Mouse (Mus musculus) MEL (cell line): ENCODE measurements around the gene Ccdc9b. TPM values are rescaled to one million over a fixed set of nuclear protein-coding genes. Genes with fewer than 3 reads are reported as not detected.

Experiments used
- DNase-seq: peaks from one replicate; pipeline ENCODE4 v3.0.0; 2011; ENCODE audit warnings: low read depth, low spot score
- H3K27ac ChIP-seq: 2 replicates; pipeline ENCODE4 v1.5.1; 2012; ENCODE audit warnings: low read depth, mild to moderate bottlenecking, control low read depth, low read length, moderate library complexity; ENCODE audit not compliant: control insufficient read depth
- H3K27me3 ChIP-seq, 2 experiments: fragments of 150-350 bp in 1 of 2; sonication (generic) in 1 of 2; 2 replicates each; pipeline ENCODE4 v1.6.1; 2012; ENCODE audit warnings: low read length in 2 of 2, mild to moderate bottlenecking in 2 of 2, improper control_type of control experiment in 1 of 2, moderate library complexity in 1 of 2; ENCODE audit not compliant: insufficient read depth in 2 of 2, control insufficient read depth in 1 of 2
- H3K36me3 ChIP-seq, 2 experiments: 2 replicates each; pipeline ENCODE4 v1.6.1; 2012 to 2014; ENCODE audit warnings: low read length in 2 of 2, improper control_type of control experiment in 1 of 2, inconsistent platforms in 1 of 2, mild to moderate bottlenecking in 1 of 2; ENCODE audit not compliant: insufficient read depth in 2 of 2, control insufficient read depth in 1 of 2
- H3K4me1 ChIP-seq, 2 experiments: fragments of 150-350 bp in 1 of 2; sonication (generic) in 1 of 2; 2 replicates each; pipeline ENCODE4 v1.6.1; 2012; ENCODE audit warnings: low read length in 2 of 2, improper control_type of control experiment in 1 of 2, mild to moderate bottlenecking in 1 of 2; ENCODE audit not compliant: insufficient read depth in 2 of 2, control insufficient read depth in 1 of 2
- H3K4me3 ChIP-seq, 2 experiments: fragments of 150-350 bp in 1 of 2; sonication (generic) in 1 of 2; 2 replicates each; pipeline ENCODE4 v1.5.1; 2012; ENCODE audit warnings: low read depth in 2 of 2, low read length in 2 of 2, mild to moderate bottlenecking in 2 of 2, moderate library complexity in 2 of 2, control low read depth in 1 of 2, improper control_type of control experiment in 1 of 2; ENCODE audit not compliant: control insufficient read depth in 1 of 2, insufficient read depth in 1 of 2
- H3K79me2 ChIP-seq: 2 replicates; pipeline ENCODE4 v1.6.1; 2012; ENCODE audit warnings: mild to moderate bottlenecking, low read length, moderate library complexity; ENCODE audit not compliant: control insufficient read depth, poor library complexity, insufficient read depth
- H3K9ac ChIP-seq: 2 replicates; pipeline ENCODE4 v1.6.1; 2012; ENCODE audit warnings: low read depth, mild to moderate bottlenecking, control low read depth, low read length, moderate library complexity; ENCODE audit not compliant: control insufficient read depth, poor library complexity, severe bottlenecking
- H3K9me3 ChIP-seq: fragments of 150-350 bp; sonication (generic); replicated peaks from 2 replicates; pipeline ENCODE4 v1.6.1; 2012; ENCODE audit warnings: mild to moderate bottlenecking, low read length, improper control_type of control experiment, moderate library complexity; ENCODE audit not compliant: insufficient read depth
- CHD1 ChIP-seq: IDR thresholded peaks from 2 replicates; pipeline ENCODE4 v1.6.1; 2012; ENCODE audit warnings: low read depth, mild to moderate bottlenecking, inconsistent platforms, low read length, improper control_type of control experiment
- CTCF ChIP-seq, 3 experiments: IDR thresholded peaks in 2 of 3; conservative IDR thresholded peaks in 1 of 3; 2 replicates each; pipeline ENCODE4 v1.5.1; 2011 to 2012; ENCODE audit warnings: low read length in 3 of 3, low read depth in 2 of 3, mild to moderate bottlenecking in 2 of 3, improper control_type of control experiment in 1 of 3, inconsistent platforms in 1 of 3, mixed read lengths in 1 of 3, moderate library complexity in 1 of 3; ENCODE audit not compliant: control insufficient read depth in 1 of 3, insufficient read depth in 1 of 3, poor library complexity in 1 of 3, severe bottlenecking in 1 of 3
- E2F4 ChIP-seq: IDR thresholded peaks from 2 replicates; pipeline ENCODE4 v1.6.1; 2011; ENCODE audit warnings: low read depth, low read length, improper control_type of control experiment, borderline replicate concordance
- ELF1 ChIP-seq: IDR thresholded peaks from 2 replicates; pipeline ENCODE4 v1.6.1; 2014; ENCODE audit warnings: low read depth, mild to moderate bottlenecking, inconsistent platforms, low read length, improper control_type of control experiment, moderate library complexity
- EP300 ChIP-seq, 2 experiments: IDR thresholded peaks; 2 replicates each; pipeline ENCODE4 v1.6.1; 2011; ENCODE audit warnings: improper control_type of control experiment in 2 of 2, low read length in 2 of 2, low read depth in 1 of 2, mild to moderate bottlenecking in 1 of 2
- HCFC1 ChIP-seq: IDR thresholded peaks from 2 replicates; pipeline ENCODE4 v1.6.1; 2012; ENCODE audit warnings: low read depth, mild to moderate bottlenecking, inconsistent platforms, low read length, improper control_type of control experiment, moderate library complexity
- KAT2A ChIP-seq: conservative IDR thresholded peaks from 2 replicates; pipeline ENCODE4 v1.6.1; 2012; ENCODE audit warnings: low read depth, low read length, improper control_type of control experiment, inconsistent platforms
- MAFK ChIP-seq: IDR thresholded peaks from 2 replicates; pipeline ENCODE4 v1.6.1; 2011; ENCODE audit warnings: low read depth, mild to moderate bottlenecking, low read length, improper control_type of control experiment, borderline replicate concordance
- MAX ChIP-seq: IDR thresholded peaks from 2 replicates; pipeline ENCODE4 v1.6.1; 2011; ENCODE audit warnings: low read length, improper control_type of control experiment
- MAZ ChIP-seq: IDR thresholded peaks from 2 replicates; pipeline ENCODE4 v1.6.1; 2012; ENCODE audit warnings: low read depth, mild to moderate bottlenecking, inconsistent platforms, low read length, improper control_type of control experiment
- MYB ChIP-seq: IDR thresholded peaks from 2 replicates; pipeline ENCODE4 v1.6.1; 2011; ENCODE audit warnings: mild to moderate bottlenecking, low read depth, low read length, improper control_type of control experiment
- MYC ChIP-seq: IDR thresholded peaks from 2 replicates; pipeline ENCODE4 v1.6.1; 2011; ENCODE audit warnings: low read depth, mild to moderate bottlenecking, low read length, improper control_type of control experiment, moderate library complexity
- NRF1 ChIP-seq: IDR thresholded peaks from 2 replicates; pipeline ENCODE4 v1.6.1; 2014; ENCODE audit warnings: low read depth, mild to moderate bottlenecking, inconsistent platforms, low read length, improper control_type of control experiment, moderate library complexity; ENCODE audit not compliant: poor library complexity, insufficient read depth, severe bottlenecking
- POLR2A ChIP-seq, 2 experiments: IDR thresholded peaks; 2 replicates each; pipeline ENCODE4 v1.6.1; 2011 to 2012; ENCODE audit warnings: low read length in 2 of 2, mild to moderate bottlenecking in 2 of 2, control low read depth in 1 of 2, improper control_type of control experiment in 1 of 2, low read depth in 1 of 2, moderate library complexity in 1 of 2; ENCODE audit not compliant: control insufficient read depth in 1 of 2, insufficient read depth in 1 of 2, poor library complexity in 1 of 2
- POLR2AphosphoS2 ChIP-seq: IDR thresholded peaks from 2 replicates; pipeline ENCODE4 v1.6.1; 2011; ENCODE audit warnings: low read length, improper control_type of control experiment
- POLR2AphosphoS5 ChIP-seq: IDR thresholded peaks from 2 replicates; pipeline ENCODE4 v1.6.1; 2012; ENCODE audit warnings: low read depth, borderline replicate concordance, mild to moderate bottlenecking, inconsistent platforms, low read length, moderate library complexity, mixed read lengths
- RAD21 ChIP-seq: IDR thresholded peaks from 2 replicates; pipeline ENCODE4 v1.6.1; 2011; ENCODE audit warnings: mild to moderate bottlenecking, low read depth, low read length, improper control_type of control experiment
- SMC3 ChIP-seq: IDR thresholded peaks from 2 replicates; pipeline ENCODE4 v1.6.1; 2011; ENCODE audit warnings: low read depth, low read length, improper control_type of control experiment
- TAL1 ChIP-seq: IDR thresholded peaks from 2 replicates; pipeline ENCODE4 v1.6.1; 2012; ENCODE audit warnings: mild to moderate bottlenecking, inconsistent platforms, low read length, moderate library complexity, mixed read lengths
- USF1 ChIP-seq: IDR thresholded peaks from 2 replicates; pipeline ENCODE4 v1.6.1; 2014; ENCODE audit warnings: low read depth, mild to moderate bottlenecking, inconsistent platforms, low read length, improper control_type of control experiment, moderate library complexity
- ZC3H11A ChIP-seq: IDR thresholded peaks from 2 replicates; pipeline ENCODE4 v1.6.1; 2012; ENCODE audit warnings: low read depth, mild to moderate bottlenecking, inconsistent platforms, low read length, improper control_type of control experiment
- ZKSCAN1 ChIP-seq: IDR thresholded peaks from 2 replicates; pipeline ENCODE4 v1.6.1; 2012; ENCODE audit warnings: low read depth, mild to moderate bottlenecking, inconsistent platforms, low read length, improper control_type of control experiment, moderate library complexity
- polyA plus RNA-seq, 2 experiments: library from polyadenylated mRNA; stranded (reverse) in 1 of 2; unstranded in 1 of 2; fragments of >175 nt in 1 of 2; fragments of >200 nt in 1 of 2; gene quantifications; 2 replicates each; pipeline versions ENCODE4 v1.2.1 to v1.2.4; 2012; ENCODE audit warnings: low replicate concordance in 2 of 2, low read depth in 1 of 2; ENCODE audit not compliant: insufficient read length in 2 of 2, insufficient read depth in 1 of 2, missing spikeins in 1 of 2
- total RNA-seq: library from RNA; depleted of rRNA; stranded (reverse); fragments of 300-350 nt; gene quantifications from 2 replicates; pipeline ENCODE4 v1.2.3, GENCODE M21; 2012

The Ccdc9b gene
- total and polyA plus RNA-seq, 3 experiments, result 1.7 to 2.4 TPM; not detected in 1

DNA sequence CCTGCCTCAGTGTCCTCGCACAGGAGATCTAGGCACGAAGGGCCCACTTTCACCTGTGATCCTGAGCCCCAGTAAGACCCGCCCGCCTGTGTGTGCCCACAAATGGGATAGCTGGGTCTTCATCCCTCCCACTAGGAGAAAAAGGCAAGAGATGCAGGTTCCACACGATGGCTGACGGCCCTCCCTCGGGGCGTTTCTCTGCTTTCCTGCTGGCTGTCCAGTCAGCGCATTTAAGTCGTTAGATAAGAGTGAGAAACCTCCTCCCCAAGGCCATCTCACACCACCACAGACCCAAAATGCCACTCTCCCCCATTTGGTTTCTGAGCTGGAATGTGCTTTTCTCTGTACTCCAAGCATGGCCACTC lies 305 bp upstream of the Ccdc9b start:
- peaks cover 3 to 25% of the 10 kb centered on the region in 2 experiments; a peak in 3 of 4 replicates for H3K4me1 ChIP-seq
- peak overlapping the region; percentile 60 for H3K27ac ChIP-seq
- peak overlapping the region; percentile 38 to 90 for H3K4me3 ChIP-seq
- peaks cover 3% of the 10 kb centered on the region for H3K79me2 ChIP-seq
- no peaks in the 10 kb centered on the region for H3K9me3 ChIP-seq
- H3K36me3 ChIP-seq, result peaks cover 0 to 8% of the 10 kb centered on the region in 2 experiments; a peak in 2 of 4 replicates
- TF ChIP-seq KAT2A, result no peak
- TF ChIP-seq POLR2A (IDR thresholded peaks at IDR 0.05; ENCODE audit: control insufficient read depth in 1 of 2, insufficient read depth in 1 of 2, low read depth in 1 of 2, low read length in 2 of 2, poor library complexity in 1 of 2), result peak; percentile 4 to 48; a peak in 2 of 4 replicates
- no peak for DNase-seq
- peak overlapping the region; percentile 39; the same call in 1 of the 2 replicates for H3K9ac ChIP-seq
- no peaks in the 10 kb centered on the region for H3K27me3 ChIP-seq

DNA sequence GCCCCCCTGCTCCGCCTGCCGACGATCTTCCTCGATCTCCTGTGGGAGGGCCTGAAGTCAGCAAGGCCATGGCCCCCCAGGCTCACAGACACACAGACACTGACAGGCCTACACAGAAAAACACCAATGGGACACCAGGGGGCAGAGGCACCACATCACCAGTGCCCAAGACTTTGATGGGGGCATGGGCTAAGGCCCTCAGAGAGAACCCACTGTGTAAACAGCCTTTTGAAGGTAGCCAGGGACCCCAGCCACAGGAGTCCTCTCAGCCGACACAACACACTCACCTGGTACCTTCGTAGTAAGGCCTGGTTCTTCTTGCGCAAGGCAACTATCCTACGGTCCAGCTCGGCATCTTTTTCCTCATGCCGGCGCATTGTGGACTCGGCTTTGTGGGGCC lies 1.1 kb downstream of the Ccdc9b start:
- H3K9me3 ChIP-seq, result no peaks in the 10 kb centered on the region
- H3K27ac ChIP-seq, result peak overlapping the region; percentile 5; the same call in 1 of the 2 replicates
- peak overlapping the region; percentile 66 to 90 for H3K4me3 ChIP-seq
- H3K79me2 ChIP-seq, result peaks cover 3% of the 10 kb centered on the region
- peaks cover 0 to 8% of the 10 kb centered on the region in 2 experiments; a peak in 2 of 4 replicates for H3K36me3 ChIP-seq
- no peaks in the 10 kb centered on the region for H3K27me3 ChIP-seq
- peaks cover 3 to 19% of the 10 kb centered on the region in 2 experiments; a peak in 3 of 4 replicates for H3K4me1 ChIP-seq
- DNase-seq, result no peak
- TF ChIP-seq USF1 (no peak), MAZ (0 out of 2 replicates have a peak, but pooled peaks have one; percentile 15), ZKSCAN1 (no peak), MYB (no peak), RAD21 (peak; percentile 51), SMC3 (peak; percentile 69), CTCF (IDR thresholded peaks at IDR 0.05 in 2 of 3, conservative IDR thresholded peaks at IDR 0.05 in 1 of 3; ENCODE audit: control insufficient read depth in 1 of 3, insufficient read depth in 1 of 3, low read depth in 2 of 3, low read length in 3 of 3, poor library complexity in 1 of 3, severe bottlenecking in 1 of 3) (peak; percentile 29 to 53 (median 43); a peak in 5 of 6 replicates), MYC (no peak), MAFK (no peak), ELF1 (no peak), POLR2AphosphoS2 (no peak), POLR2A (IDR thresholded peaks at IDR 0.05; ENCODE audit: control insufficient read depth in 1 of 2, insufficient read depth in 1 of 2, low read depth in 1 of 2, low read length in 2 of 2, poor library complexity in 1 of 2) (no peak), MAX (no peak), E2F4 (no peak), NRF1 (no peak), CHD1 (no peak), POLR2AphosphoS5 (no peak), HCFC1 (no peak), ZC3H11A (peak; percentile 57), EP300 (IDR thresholded peaks at IDR 0.05; ENCODE audit: low read depth in 1 of 2, low read length in 2 of 2) (no peak), TAL1 (no peak)
- H3K9ac ChIP-seq, result peak overlapping the region; percentile 90
